Mouse (Mus musculus) layer of hippocampus, adult 2 months (tissue): Measurements from ENCODE around the gene Tent5b. TPM values are rescaled to one million over a fixed set of nuclear protein-coding genes. Genes with fewer than 3 reads are reported as not detected.

Experiments
- DNase-seq, 2 experiments: peaks; one replicate each; pipeline ENCODE4 v3.0.0; 2022; ENCODE audit warnings: low spot score in 2 of 2
- H3K27ac ChIP-seq: fragments of 200-600 bp; 2 replicates; pipeline ENCODE4 v1.8.1; 2022
- H3K4me3 ChIP-seq: fragments of 200-600 bp; 2 replicates; pipeline ENCODE4 v1.8.1; 2022; ENCODE audit warnings: mild to moderate bottlenecking
- CTCF ChIP-seq: fragments of 200-600 bp; conservative IDR thresholded peaks from 2 replicates; pipeline ENCODE4 v1.8.1; 2022; ENCODE audit warnings: antibody characterized with exemption, mild to moderate bottlenecking, moderate library complexity
- total RNA-seq, 2 experiments: library from RNA; stranded (reverse); gene quantifications; 2 replicates each; pipeline ENCODE4 v1.2.3; 2021

Tent5b gene
- total RNA-seq, 2 experiments from 2014 or later, result not detected

DNA sequence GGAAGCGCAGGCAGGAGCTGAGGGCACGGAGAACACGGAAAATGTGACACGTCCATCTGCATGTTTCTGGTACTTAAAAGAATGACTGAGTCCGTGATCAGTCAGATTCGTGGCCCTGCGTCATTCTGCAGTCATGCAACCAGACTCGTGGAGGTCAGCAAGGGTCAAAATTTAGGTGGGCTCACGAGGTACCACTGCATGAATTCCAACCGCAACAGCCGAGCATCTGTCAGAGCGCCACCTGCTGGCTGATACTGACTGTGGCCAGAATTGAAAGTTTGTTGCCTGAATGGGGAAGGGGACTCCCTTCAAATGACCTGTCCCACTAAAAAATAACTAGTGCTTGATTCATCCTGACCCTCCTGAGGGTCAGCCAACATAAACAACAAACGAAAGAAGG is 30.2 kb upstream of the Tent5b start:
- Histone ChIP-seq H3K27ac (no peak overlapping the region), H3K4me3 (no peak overlapping the region)
- peak; percentile 96 for TF ChIP-seq CTCF
- peak in 1 of 2 experiments; percentile 54 for DNase-seq

DNA sequence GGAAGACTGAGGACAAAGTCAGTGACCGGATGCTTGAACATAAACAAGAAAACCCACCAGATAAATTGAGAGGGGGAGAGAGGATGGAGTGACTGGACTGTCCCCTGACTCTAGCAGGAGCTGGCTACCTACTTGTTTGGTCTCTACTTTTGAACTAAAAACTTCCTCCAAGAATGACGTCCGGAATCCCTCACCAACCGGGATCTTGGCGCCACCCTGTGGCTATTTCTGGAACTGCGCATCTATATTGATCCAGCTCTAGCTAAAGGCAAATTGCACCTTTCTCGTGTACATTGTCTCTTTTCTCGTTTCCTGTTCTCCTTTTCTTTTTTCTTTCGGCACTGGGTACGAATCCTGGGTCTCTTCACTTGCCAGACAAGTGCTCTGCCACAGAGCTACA is 28.4 kb upstream of the Tent5b start:
- DNase-seq, result peak; percentile 74 to 92
- no peak overlapping the region for H3K4me3 ChIP-seq
- no peak overlapping the region for H3K27ac ChIP-seq
- TF ChIP-seq CTCF, result peak; percentile 98

DNA sequence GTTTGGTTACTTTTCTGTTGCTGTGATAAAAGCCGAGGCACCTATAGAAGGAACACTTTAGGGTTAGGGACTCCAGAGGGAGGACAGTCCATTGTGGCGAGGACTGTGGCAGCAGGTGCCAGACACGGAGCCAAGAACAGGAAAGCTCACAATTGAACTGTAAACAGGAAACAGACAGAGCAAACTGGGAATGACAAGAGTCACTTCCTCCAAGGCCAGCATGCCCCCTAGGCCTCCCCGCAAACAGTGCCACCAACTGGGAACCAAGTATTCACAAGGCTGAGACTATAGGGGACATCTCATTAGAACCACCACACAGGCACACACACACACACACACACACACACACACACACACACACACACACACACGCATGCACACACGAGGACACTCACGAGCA is 27.5 kb upstream of the Tent5b start:
- H3K4me3 ChIP-seq, result no peak overlapping the region
- no peak overlapping the region for H3K27ac ChIP-seq
- no peak for TF ChIP-seq CTCF
- no peak for DNase-seq

DNA sequence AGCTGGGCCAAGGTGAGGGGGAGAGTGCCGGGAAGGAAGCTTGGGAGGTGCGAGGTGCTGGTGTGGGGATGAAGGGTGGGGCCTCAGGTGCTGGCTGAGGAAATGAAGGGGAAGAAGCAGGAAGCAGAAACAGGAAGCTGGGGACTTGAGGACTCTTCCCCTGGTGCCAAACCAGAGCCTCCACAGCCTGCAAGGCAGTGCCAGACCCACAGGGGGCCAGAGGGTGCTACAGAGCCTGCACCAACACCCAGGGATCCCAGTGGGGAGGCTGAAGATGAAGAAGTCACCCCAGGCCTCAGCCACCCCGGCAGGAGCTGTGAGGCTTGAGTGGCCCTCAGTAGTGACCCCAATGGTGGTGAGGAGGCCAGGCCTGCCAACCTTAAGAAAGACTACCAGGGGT is 21.9 kb upstream of the Tent5b start:
- DNase-seq, result no peak
- Histone ChIP-seq H3K27ac (no peak overlapping the region), H3K4me3 (no peak overlapping the region)
- peak; percentile 33 for TF ChIP-seq CTCF

DNA sequence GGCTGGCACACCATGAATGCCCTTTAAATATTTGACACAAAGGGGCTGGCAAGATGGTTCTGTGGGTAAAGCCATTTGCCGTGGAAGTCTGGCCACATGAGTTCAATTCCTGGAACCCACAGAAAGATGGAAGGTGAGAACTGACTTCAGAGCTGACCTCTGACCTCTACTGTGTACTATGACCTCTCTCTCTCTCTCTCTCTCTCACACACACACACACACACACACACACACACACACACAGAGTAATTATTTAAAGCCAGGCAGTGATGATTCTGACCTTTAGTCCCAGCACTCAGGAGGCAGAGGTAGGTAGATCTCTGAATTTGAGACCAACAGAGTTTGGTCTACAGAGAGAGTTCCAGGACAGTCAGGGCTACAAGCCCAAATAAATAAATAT is 19.9 kb upstream of the Tent5b start:
- Histone ChIP-seq H3K4me3 (no peak overlapping the region), H3K27ac (no peak overlapping the region)
- DNase-seq, result no peak
- TF ChIP-seq CTCF, result no peak

DNA sequence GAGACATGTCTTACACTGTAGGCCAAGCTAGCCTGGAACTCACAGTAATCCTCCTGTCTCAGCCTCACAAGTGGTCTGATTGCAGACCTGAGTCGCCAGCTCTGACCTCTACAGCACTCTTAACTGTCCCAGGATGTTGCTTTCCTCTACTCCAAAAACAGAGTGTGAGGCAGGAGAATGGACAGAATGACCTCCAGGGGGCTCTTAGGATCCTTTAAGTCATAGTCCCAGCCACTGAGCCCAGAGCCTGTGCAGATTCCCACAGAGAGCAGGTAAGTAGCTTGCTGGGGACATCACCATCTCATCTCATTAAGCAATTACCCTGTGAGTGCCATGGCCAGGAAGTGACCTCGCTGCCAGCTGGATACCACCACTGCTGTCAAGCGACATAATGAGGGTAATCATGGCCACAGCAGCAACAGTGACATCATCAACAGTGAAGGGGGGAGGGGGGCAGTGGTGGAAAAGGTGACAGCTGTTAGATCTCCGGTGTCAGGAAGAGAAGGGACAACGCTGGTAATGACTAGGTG is 19.1 kb upstream of the Tent5b start:
- H3K27ac ChIP-seq, result no peak overlapping the region
- 0 out of 2 replicates have a peak, but pooled peaks have one; percentile 12 for TF ChIP-seq CTCF
- DNase-seq, result no peak
- no peak overlapping the region for H3K4me3 ChIP-seq

DNA sequence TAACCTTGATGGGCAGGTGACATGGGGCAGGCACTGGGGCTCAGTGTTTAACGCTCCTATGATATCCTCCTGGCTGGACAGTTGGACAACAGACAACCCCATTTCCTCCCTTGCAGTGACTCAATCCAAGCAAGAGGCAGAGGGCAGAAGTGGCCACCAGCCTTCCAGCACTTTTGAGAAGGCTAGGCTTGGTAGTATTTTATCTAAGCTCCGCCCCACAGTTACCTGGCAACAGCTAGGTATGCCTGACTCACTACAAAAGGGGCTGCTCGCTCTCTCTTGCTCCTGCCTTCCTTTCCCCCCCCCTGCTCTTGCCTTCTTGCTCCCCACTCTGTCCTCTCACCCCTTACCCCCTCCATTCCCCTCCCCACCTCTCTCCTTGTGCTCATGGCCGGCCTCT is 18.6 kb upstream of the Tent5b start:
- no peak for TF ChIP-seq CTCF
- no peak overlapping the region for H3K4me3 ChIP-seq
- DNase-seq, result no peak

DNA sequence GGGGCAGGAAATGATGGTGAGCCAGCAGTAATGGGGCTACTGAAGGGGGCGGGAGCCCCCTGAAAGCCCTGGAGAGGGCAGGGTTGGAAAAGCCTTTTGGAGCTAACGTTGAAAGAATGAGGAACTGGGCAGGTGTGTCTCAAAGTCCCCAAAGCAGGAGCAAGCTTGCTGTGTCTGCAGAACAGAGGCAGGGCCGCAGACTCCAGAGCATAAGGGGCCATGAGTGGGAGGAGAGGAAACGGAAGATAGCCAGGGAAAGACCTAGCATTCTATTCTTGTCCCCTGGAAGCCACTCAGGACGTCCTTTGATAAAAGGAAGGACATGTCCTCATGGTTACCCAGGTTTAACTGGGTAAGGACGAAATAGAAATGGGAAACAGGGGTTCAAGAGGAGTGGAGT is 16.7 kb upstream of the Tent5b start:
- Histone ChIP-seq H3K27ac (no peak overlapping the region), H3K4me3 (no peak overlapping the region)
- TF ChIP-seq CTCF, result no peak
- no peak for DNase-seq

More for the DNA sequence above, 18.6 kb upstream of the Tent5b start:
- H3K27ac ChIP-seq, result no peak overlapping the region

DNA sequence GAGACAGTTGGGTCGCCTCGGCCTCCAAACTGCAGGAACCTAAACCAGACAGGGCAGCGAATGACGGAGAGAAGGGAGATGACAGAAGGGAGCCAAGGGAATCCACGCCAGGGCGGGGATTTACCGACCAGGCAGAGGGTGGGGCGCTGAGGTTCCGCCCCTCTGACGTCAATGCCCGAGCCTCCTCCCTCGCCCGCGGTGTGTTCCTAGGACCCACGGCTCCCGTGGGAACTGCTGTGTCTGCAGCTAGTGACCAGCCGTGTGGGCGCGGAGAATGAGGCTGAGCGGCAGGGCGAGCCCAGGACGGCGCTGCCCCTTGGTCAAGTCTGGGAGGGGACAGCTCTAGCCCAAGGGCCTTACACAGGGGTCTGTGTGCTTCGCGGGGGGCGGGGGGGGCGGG is 11.9 kb upstream of the Tent5b start:
- Histone ChIP-seq H3K4me3 (peak overlapping the region; percentile 60), H3K27ac (0 out of 2 replicates have a peak overlapping the region, but pooled peaks have one; percentile 28)
- DNase-seq, result peak; percentile 62 to 74
- TF ChIP-seq CTCF, result no peak

DNA sequence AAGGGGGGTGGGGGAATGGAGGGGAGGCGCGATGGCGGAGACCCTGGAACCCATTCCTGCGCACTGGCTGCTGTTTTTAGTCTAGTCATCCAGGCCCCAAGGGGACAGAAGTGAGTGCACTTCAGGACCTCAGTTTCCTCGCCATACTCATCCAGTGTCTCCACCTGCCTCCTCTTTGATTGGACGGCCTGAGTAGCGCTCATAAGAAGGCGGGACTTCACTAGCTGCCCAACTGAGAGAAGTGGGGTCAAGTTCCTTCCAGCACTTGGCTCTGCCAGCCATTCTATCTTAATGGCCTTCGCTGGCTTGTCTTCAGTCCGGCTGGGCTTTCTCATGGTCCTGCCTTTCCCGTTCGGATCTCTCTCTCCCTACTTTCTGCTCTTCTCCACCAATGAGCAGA is 10.8 kb upstream of the Tent5b start:
- no peak overlapping the region for H3K27ac ChIP-seq
- H3K4me3 ChIP-seq, result no peak overlapping the region
- TF ChIP-seq CTCF, result no peak
- DNase-seq, result no peak

DNA sequence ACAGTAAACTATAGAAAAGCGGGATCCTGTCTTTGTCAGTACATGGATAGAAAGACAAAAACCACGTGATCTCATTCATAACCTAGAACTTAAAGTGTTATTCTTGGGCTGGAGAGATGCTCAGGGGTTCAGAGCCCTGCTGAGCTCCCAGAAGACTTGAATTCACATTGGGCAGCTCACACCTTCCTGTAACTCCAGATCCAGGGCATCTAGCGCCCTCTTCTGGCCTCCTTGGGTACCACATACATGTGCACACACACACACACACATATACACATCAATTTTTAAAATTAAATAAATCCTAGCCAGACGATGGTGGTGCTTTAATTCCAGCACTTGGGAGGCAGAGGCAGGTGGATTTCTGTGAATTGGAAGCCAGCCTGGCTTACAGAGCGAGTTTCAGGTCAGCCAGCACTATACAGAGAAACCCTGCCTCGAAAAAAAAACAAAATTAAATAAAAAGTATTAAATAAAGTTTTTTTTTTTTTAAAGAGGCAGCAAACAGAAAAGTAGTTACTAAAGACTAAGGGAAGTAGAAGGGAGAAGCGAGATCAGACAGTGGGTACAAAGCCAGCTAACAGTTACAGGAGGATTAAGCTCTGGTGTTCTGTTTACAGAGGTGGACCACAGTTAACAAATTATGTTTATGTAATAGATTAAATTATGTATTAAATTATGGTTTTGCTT is 8.7 kb upstream of the Tent5b start:
- DNase-seq, result no peak
- peak; percentile 38 for TF ChIP-seq CTCF
- no peak overlapping the region for H3K4me3 ChIP-seq
- no peak overlapping the region for H3K27ac ChIP-seq

DNA sequence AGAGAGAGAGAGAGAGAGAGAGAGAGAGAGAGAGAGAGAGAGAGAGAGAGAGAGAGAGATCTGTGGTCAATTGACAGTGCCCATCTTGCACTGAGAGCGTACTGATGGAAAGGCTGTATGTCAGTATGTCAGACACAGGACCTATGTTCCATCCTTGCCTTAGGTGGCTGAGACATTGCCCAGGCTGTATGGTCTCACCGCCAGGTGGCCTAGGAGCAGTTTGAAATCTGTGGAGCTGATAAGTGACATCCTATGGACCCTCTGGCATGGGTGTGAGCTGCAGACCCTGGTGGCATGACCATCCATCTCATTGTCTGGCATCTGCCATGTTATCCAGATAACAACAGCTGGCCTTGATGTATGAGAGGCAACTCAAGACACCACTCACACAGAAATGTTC is 6.1 kb upstream of the Tent5b start:
- DNase-seq, result no peak
- TF ChIP-seq CTCF, result no peak; the same call in 1 of the 2 replicates
- no peak overlapping the region for H3K4me3 ChIP-seq

DNA sequence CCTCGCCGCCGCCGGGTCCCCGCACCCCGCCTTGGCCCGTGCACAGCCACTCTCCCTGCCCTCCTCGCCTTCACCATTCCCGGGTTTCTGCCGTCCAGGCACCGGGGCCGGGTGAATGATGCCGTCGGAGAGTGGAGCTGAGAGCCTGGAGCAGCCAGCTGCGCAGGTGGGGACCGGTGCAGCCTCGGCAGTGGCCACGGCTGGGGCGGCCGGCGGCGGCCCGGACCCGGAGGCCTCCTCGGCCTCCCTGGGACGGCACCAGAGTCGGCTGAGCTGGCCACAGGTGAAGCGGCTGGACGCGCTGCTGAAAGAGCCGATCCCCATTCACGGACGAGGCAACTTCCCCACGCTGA is 229 bp downstream of the Tent5b start:
- peak overlapping the region; percentile 48 for H3K4me3 ChIP-seq
- H3K27ac ChIP-seq, result no peak overlapping the region
- no peak for TF ChIP-seq CTCF
- DNase-seq, result no peak

More for the DNA sequence above, 6.1 kb upstream of the Tent5b start:
- no peak overlapping the region for H3K27ac ChIP-seq

DNA sequence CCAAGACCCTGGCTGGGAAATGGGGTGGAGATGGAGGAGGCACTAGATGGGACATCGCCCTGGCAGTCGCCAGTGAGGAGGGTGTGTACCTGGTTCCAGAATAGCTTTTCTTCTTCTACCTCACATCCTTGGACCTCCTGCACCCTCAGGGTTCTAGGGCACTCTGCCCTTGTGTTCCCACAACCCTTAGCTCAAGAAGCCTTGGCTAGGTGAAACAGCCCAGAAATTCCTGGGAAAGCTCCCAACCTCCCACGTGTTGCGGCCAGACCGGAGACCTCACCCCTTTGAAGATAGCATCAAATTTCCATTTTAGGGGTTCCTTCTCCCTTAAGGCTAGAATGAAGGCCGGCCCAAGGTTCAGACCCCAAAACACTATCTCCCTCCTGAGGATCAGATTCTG is 822 bp downstream of the Tent5b start:
- H3K4me3 ChIP-seq, result no peak overlapping the region
- no peak for DNase-seq
- no peak overlapping the region for H3K27ac ChIP-seq
- TF ChIP-seq CTCF, result no peak
